Mouse (Mus musculus): Measurements from ENCODE around the gene Atg5. TPM values are rescaled to one million over a fixed set of nuclear protein-coding genes. Genes with fewer than 3 reads are reported as not detected.

Atg5 gene
- polyA plus RNA-seq, 1 experiment from 2014 or later: 53.5 TPM

- ATAC-seq: peak; percentile 59
- TF ChIP-seq CTCF (IDR thresholded peaks at IDR 0.05; ENCODE audit: low read depth): no peak
- H3K27ac ChIP-seq (ENCODE audit: low read depth, low read length): no peak overlapping the region
- H3K27me3 ChIP-seq (replicated peaks; ENCODE audit: control insufficient read depth, insufficient read depth, low read length): no peaks in the 10 kb centered on the region
- 95% methylated on average over 1 of the region's 1 CpGs for WGBS
- H3K4me1 ChIP-seq (replicated peaks; ENCODE audit: control insufficient read depth, insufficient read depth, low read length): 0 out of 2 replicates have a peak, but pooled peaks cover 4% of the 10 kb centered on the region
- H3K9me3 ChIP-seq (ENCODE audit: control insufficient read depth): no peaks in the 10 kb centered on the region
- H3K4me2 ChIP-seq (replicated peaks; ENCODE audit: low read depth): no peak overlapping the region
- no peak overlapping the region for H3K9ac ChIP-seq (ENCODE audit: low read depth, low read length)
- H3K36me3 ChIP-seq (ENCODE audit: control insufficient read depth, insufficient read depth): no peaks in the 10 kb centered on the region
- H3K4me3 ChIP-seq (ENCODE audit: low read depth, low read length): no peak overlapping the region
Measured at GRCm38 (mm10) chr10:44375501-44375900, 107.3 kb downstream of the Atg5 start.

GRCm38 (mm10) chr10:44377821-44378220 lies 109.7 kb downstream of the Atg5 start:
- 0 out of 2 replicates have a peak, but pooled peaks cover 4% of the 10 kb centered on the region for H3K4me1 ChIP-seq (replicated peaks; ENCODE audit: control insufficient read depth, insufficient read depth, low read length)
- no peak overlapping the region for H3K4me2 ChIP-seq (replicated peaks; ENCODE audit: low read depth)
- 83% methylated on average over 5 of the region's 5 CpGs for WGBS
- H3K27me3 ChIP-seq (replicated peaks; ENCODE audit: control insufficient read depth, insufficient read depth, low read length): no peaks in the 10 kb centered on the region
- H3K9ac ChIP-seq (ENCODE audit: low read depth, low read length): no peak overlapping the region
- H3K9me3 ChIP-seq (ENCODE audit: control insufficient read depth): no peaks in the 10 kb centered on the region
- no peaks in the 10 kb centered on the region for H3K36me3 ChIP-seq (ENCODE audit: control insufficient read depth, insufficient read depth)
- TF ChIP-seq CTCF (IDR thresholded peaks at IDR 0.05; ENCODE audit: low read depth): no peak
- no peak for ATAC-seq
- no peak overlapping the region for H3K4me3 ChIP-seq (ENCODE audit: low read depth, low read length)
- H3K27ac ChIP-seq (ENCODE audit: low read depth, low read length): no peak overlapping the region

GRCm38 (mm10) chr10:44378403-44378802 lies 110.2 kb downstream of the Atg5 start:
- Histone ChIP-seq H3K9me3 (ENCODE audit: control insufficient read depth) (no peaks in the 10 kb centered on the region), H3K27ac (ENCODE audit: low read depth, low read length) (no peak overlapping the region), H3K4me3 (ENCODE audit: low read depth, low read length) (no peak overlapping the region), H3K36me3 (ENCODE audit: control insufficient read depth, insufficient read depth) (no peaks in the 10 kb centered on the region), H3K9ac (ENCODE audit: low read depth, low read length) (no peak overlapping the region), H3K27me3 (replicated peaks; ENCODE audit: control insufficient read depth, insufficient read depth, low read length) (no peaks in the 10 kb centered on the region), H3K4me1 (replicated peaks; ENCODE audit: control insufficient read depth, insufficient read depth, low read length) (0 out of 2 replicates have a peak, but pooled peaks cover 4% of the 10 kb centered on the region), H3K4me2 (replicated peaks; ENCODE audit: low read depth) (no peak overlapping the region)
- ATAC-seq: no peak
- WGBS: 87% methylated on average over 5 of the region's 5 CpGs
- no peak for TF ChIP-seq CTCF (IDR thresholded peaks at IDR 0.05; ENCODE audit: low read depth)

GRCm38 (mm10) chr10:44380476-44381208 lies 112.5 kb downstream of the Atg5 start:
- TF ChIP-seq CTCF (IDR thresholded peaks at IDR 0.05; ENCODE audit: low read depth): no peak
- Histone ChIP-seq H3K36me3 (ENCODE audit: control insufficient read depth, insufficient read depth) (no peaks in the 10 kb centered on the region), H3K4me2 (replicated peaks; ENCODE audit: low read depth) (peak overlapping the region; percentile 50), H3K9me3 (ENCODE audit: control insufficient read depth) (no peaks in the 10 kb centered on the region), H3K4me1 (replicated peaks; ENCODE audit: control insufficient read depth, insufficient read depth, low read length) (0 out of 2 replicates have a peak, but pooled peaks cover 4% of the 10 kb centered on the region), H3K4me3 (ENCODE audit: low read depth, low read length) (no peak overlapping the region), H3K27me3 (replicated peaks; ENCODE audit: control insufficient read depth, insufficient read depth, low read length) (no peaks in the 10 kb centered on the region), H3K9ac (ENCODE audit: low read depth, low read length) (0 out of 2 replicates have a peak overlapping the region, but pooled peaks have one; percentile 34), H3K27ac (ENCODE audit: low read depth, low read length) (no peak overlapping the region; the same call in 1 of the 2 replicates)
- 44% methylated on average over 20 of the region's 20 CpGs for WGBS
- no peak for ATAC-seq

GRCm38 (mm10) chr10:44381397-44381796 lies 113.2 kb downstream of the Atg5 start:
- H3K9ac ChIP-seq (ENCODE audit: low read depth, low read length): no peak overlapping the region
- 0 out of 2 replicates have a peak, but pooled peaks cover 4% of the 10 kb centered on the region for H3K4me1 ChIP-seq (replicated peaks; ENCODE audit: control insufficient read depth, insufficient read depth, low read length)
- no peaks in the 10 kb centered on the region for H3K36me3 ChIP-seq (ENCODE audit: control insufficient read depth, insufficient read depth)
- TF ChIP-seq CTCF (IDR thresholded peaks at IDR 0.05; ENCODE audit: low read depth): no peak
- WGBS: 32% methylated on average over 3 of the region's 3 CpGs
- H3K4me2 ChIP-seq (replicated peaks; ENCODE audit: low read depth): no peak overlapping the region
- no peak for ATAC-seq
- no peak overlapping the region for H3K27ac ChIP-seq (ENCODE audit: low read depth, low read length)
- no peak overlapping the region for H3K4me3 ChIP-seq (ENCODE audit: low read depth, low read length)
- no peaks in the 10 kb centered on the region for H3K9me3 ChIP-seq (ENCODE audit: control insufficient read depth)
- H3K27me3 ChIP-seq (replicated peaks; ENCODE audit: control insufficient read depth, insufficient read depth, low read length): no peaks in the 10 kb centered on the region

- no peak for TF ChIP-seq CTCF (IDR thresholded peaks at IDR 0.05; ENCODE audit: low read depth)
- Histone ChIP-seq H3K9ac (ENCODE audit: low read depth, low read length) (no peak overlapping the region), H3K4me1 (replicated peaks; ENCODE audit: control insufficient read depth, insufficient read depth, low read length) (0 out of 2 replicates have a peak, but pooled peaks cover 4% of the 10 kb centered on the region), H3K36me3 (ENCODE audit: control insufficient read depth, insufficient read depth) (no peaks in the 10 kb centered on the region), H3K27ac (ENCODE audit: low read depth, low read length) (no peak overlapping the region), H3K27me3 (replicated peaks; ENCODE audit: control insufficient read depth, insufficient read depth, low read length) (no peaks in the 10 kb centered on the region), H3K4me2 (replicated peaks; ENCODE audit: low read depth) (no peak overlapping the region), H3K9me3 (ENCODE audit: control insufficient read depth) (no peaks in the 10 kb centered on the region), H3K4me3 (ENCODE audit: low read depth, low read length) (no peak overlapping the region)
- no peak for ATAC-seq
- 87% methylated on average over 12 of the region's 12 CpGs for WGBS
Measured at GRCm38 (mm10) chr10:44381948-44382347, 113.8 kb downstream of the Atg5 start.

Measured in intestine, postnatal 0 days (tissue).